Mouse (Mus musculus) cerebellum, adult 2 months (tissue): ENCODE results near the gene Abtb1.

Experiments used
- CTCF ChIP-seq: fragments of 200-500 bp; IDR thresholded peaks from 2 replicates; pipeline ENCODE4 v1.5.1; 2011; ENCODE audit warnings: low read depth, mild to moderate bottlenecking, control low read depth, low read length, moderate library complexity, borderline replicate concordance; ENCODE audit not compliant: insufficient read depth
- POLR2A ChIP-seq: fragments of 200-500 bp; IDR thresholded peaks from 2 replicates; pipeline ENCODE4 v1.6.1; 2011; ENCODE audit warnings: low read length, control low read depth, borderline replicate concordance; ENCODE audit not compliant: insufficient read depth

GRCm38 (mm10) chr6:88881334-88881733 is 39.5 kb upstream of the Abtb1 start:
- TF ChIP-seq CTCF, result no peak
- TF ChIP-seq POLR2A, result no peak
